Mouse (Mus musculus): ENCODE data around the gene Higd1c.

GRCm38 (mm10) chr15:100406088-100406487 lies 41.7 kb downstream of the Higd1c start:
- TF ChIP-seq CTCF (conservative IDR thresholded peaks at IDR 0.05; ENCODE audit: insufficient read depth, insufficient read length, low read depth, low read length) (no peak), POLR2A (IDR thresholded peaks at IDR 0.05; ENCODE audit: low read depth, low read length) (no peak)

Measured in kidney, adult 2 months (tissue).